Comparison of ENCODE assay signal across 32 mouse cellular contexts in genomic region chrX:167901046-167901445, GRCm38 (mm10).
"Had no signal": no experiment of that assay in that cellular context is flagged by ENCODE, and none has a peak within 500 bp of the region (broad histone marks: within the 10 kb centered on the region; RNA-seq: fewer than 3 reads in every experiment).

No protein-coding gene starts in this region.

- H3K9ac ChIP-seq: limb, embryonic 12.5 days; limb, embryonic 13.5 days; limb, embryonic 15.5 days; liver, embryonic 12.5 days; liver, embryonic 13.5 days; liver, embryonic 14.5 days; liver, embryonic 15.5 days; liver, postnatal 0 days; lung, embryonic 14.5 days; lung, embryonic 15.5 days; midbrain, embryonic 12.5 days; midbrain, embryonic 13.5 days; midbrain, embryonic 15.5 days; neural tube, embryonic 12.5 days; neural tube, embryonic 13.5 days had no signal

- H3K27me3 ChIP-seq: liver, embryonic 13.5 days; liver, embryonic 15.5 days; lung, embryonic 15.5 days; megakaryocyte, embryonic 14.5 days; midbrain, embryonic 15.5 days; neural tube, embryonic 12.5 days had no signal

- H3K4me3 ChIP-seq: limb, embryonic 10.5 days; limb, embryonic 12.5 days; limb, embryonic 13.5 days; limb, embryonic 15.5 days; liver, embryonic 12.5 days; liver, embryonic 13.5 days; liver, embryonic 15.5 days; lung, embryonic 15.5 days; megakaryocyte, embryonic 14.5 days; midbrain, embryonic 10.5 days; midbrain, embryonic 12.5 days; midbrain, embryonic 13.5 days; midbrain, embryonic 15.5 days; myocyte; neural tube, embryonic 12.5 days; neural tube, embryonic 13.5 days had no signal

- H3K4me1 ChIP-seq: limb, embryonic 10.5 days; limb, embryonic 12.5 days; limb, embryonic 13.5 days; limb, embryonic 15.5 days; liver, embryonic 12.5 days; liver, embryonic 13.5 days; liver, embryonic 15.5 days; lung, embryonic 15.5 days; megakaryocyte, embryonic 14.5 days; midbrain, embryonic 10.5 days; midbrain, embryonic 12.5 days; midbrain, embryonic 13.5 days; midbrain, embryonic 15.5 days; neural tube, embryonic 12.5 days; neural tube, embryonic 13.5 days had no signal

- ATAC-seq: liver, embryonic 12.5 days; liver, postnatal 0 days; lung, postnatal 0 days; midbrain, embryonic 13.5 days; midbrain, embryonic 15.5 days; midbrain, embryonic 16.5 days had no signal

- H3K36me3 ChIP-seq: limb, embryonic 10.5 days; limb, embryonic 12.5 days; limb, embryonic 13.5 days; limb, embryonic 15.5 days; liver, embryonic 12.5 days; liver, embryonic 13.5 days; liver, embryonic 15.5 days; lung, embryonic 15.5 days; midbrain, embryonic 10.5 days; midbrain, embryonic 12.5 days; midbrain, embryonic 13.5 days; midbrain, embryonic 15.5 days; neural tube, embryonic 12.5 days; neural tube, embryonic 13.5 days had no signal

- H3K9me3 ChIP-seq: limb, embryonic 10.5 days; limb, embryonic 12.5 days; limb, embryonic 13.5 days; limb, embryonic 15.5 days; liver, embryonic 12.5 days; liver, embryonic 13.5 days; liver, embryonic 15.5 days; lung, embryonic 15.5 days; megakaryocyte, embryonic 14.5 days; midbrain, embryonic 10.5 days; midbrain, embryonic 12.5 days; midbrain, embryonic 13.5 days; midbrain, embryonic 15.5 days; neural tube, embryonic 12.5 days; neural tube, embryonic 13.5 days had no signal

- H3K27ac ChIP-seq: limb, embryonic 10.5 days; limb, embryonic 12.5 days; limb, embryonic 13.5 days; limb, embryonic 15.5 days; liver, embryonic 12.5 days; liver, embryonic 13.5 days; liver, embryonic 14.5 days; liver, embryonic 15.5 days; lung, embryonic 15.5 days; macrophage; midbrain, embryonic 10.5 days; midbrain, embryonic 12.5 days; midbrain, embryonic 13.5 days; midbrain, embryonic 15.5 days; neural tube, embryonic 12.5 days; neural tube, embryonic 13.5 days had no signal

- DNase-seq: left cerebral cortex, postnatal 4 days; liver, embryonic 13.5 days; liver, postnatal 0 days; lung, adult 18-20 months; lung, adult 2 months; lung, embryonic 14.5 days; lung, postnatal 10 days; lung, postnatal 14 days; lung, postnatal 36 days; lung, postnatal 4 days; midbrain, embryonic 14.5 days had no signal

- H3K4me2 ChIP-seq: limb, embryonic 12.5 days; limb, embryonic 13.5 days; limb, embryonic 15.5 days; liver, embryonic 11.5 days; liver, embryonic 12.5 days; liver, embryonic 13.5 days; liver, embryonic 15.5 days; lung, embryonic 14.5 days; lung, embryonic 15.5 days; midbrain, embryonic 11.5 days; midbrain, embryonic 12.5 days; midbrain, embryonic 13.5 days; midbrain, embryonic 15.5 days; neural tube, embryonic 12.5 days; neural tube, embryonic 13.5 days had no signal
